Mouse (Mus musculus) embryonic stem cell, embryonic (primary cell): ENCODE measurements around the gene Kalrn.

Source experiments
- CTCF ChIA-PET, 4 experiments: fragments of 300-600 bp in 2 of 4; fragments of 350-600 bp in 2 of 4; sonication (Branson Sonifier 250); formaldehyde crosslinking; loops; one replicate each; lab custom pipeline; 2022; ENCODE audit warnings: inconsistent platforms in 2 of 4; lab: Charles Lee
- POLR2A ChIA-PET, 4 experiments: fragments of 300-600 bp in 2 of 4; fragments of 350-600 bp in 2 of 4; sonication (Branson Sonifier 250); formaldehyde crosslinking; loops; one replicate each; lab custom pipeline; 2022; ENCODE audit warnings: antibody characterized with exemption in 4 of 4, inconsistent platforms in 1 of 4; lab: Charles Lee

Gene Kalrn

GRCm38 (mm10) chr16:34017241-34017640 lies 556.1 kb downstream of the Kalrn start:
- POLR2A ChIA-PET = interaction anchor here in 2 of 4 experiments (0.5 to 1.7 kb wide), 2 partner anchors 9 to 59 kb away, joined by 3 read pairs; no protein-coding TSS in a partner anchor
- CTCF ChIA-PET = no interaction called here

DNA sequence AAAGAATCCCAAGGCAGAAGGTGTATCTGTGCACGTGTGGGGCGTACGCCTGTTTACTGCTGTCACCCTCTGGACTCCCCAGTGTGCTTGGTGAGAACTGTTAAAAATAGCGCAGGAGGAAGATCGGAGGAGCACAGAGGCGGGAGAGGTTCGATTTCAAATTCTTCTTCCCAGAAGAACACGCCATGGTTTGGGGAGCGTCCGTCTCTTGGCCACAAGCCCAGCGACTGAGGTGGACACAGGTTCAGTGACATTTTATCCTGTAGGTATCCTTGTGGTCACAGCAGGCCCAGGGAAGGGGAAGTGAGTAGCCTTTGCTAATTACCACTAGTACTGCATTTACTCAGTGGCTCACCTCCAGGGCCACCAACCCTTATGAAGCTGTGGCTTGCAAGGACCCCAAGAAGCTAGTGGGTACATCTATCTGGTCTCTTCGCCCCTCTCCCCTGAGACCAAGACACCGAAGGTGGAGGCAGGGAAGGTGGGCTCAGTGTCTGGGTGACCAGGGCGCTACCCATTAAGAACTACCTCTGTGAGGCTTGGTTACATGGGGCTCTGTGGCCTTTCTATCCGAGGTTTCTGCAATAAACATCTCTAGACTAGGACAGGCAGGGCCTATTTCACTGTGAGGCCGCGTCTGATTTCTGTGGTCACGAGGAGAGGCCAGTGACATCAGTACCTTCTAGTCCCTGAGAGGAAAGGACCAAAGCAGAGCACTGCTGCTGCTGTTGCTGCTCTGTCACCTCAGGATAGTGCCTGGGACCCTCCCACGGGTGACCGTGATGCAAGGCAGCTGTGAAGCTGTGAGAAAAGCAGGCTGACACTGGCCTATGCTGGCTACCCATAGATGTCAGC lies 561.1 kb downstream of the Kalrn start:
- POLR2A ChIA-PET = no interaction called here
- CTCF ChIA-PET = interaction anchor here in 3 of 4 experiments (0.5 to 0.9 kb wide), 3 partner anchors 71 to 1490 kb away, joined by 3 to 4 read pairs (median 4); no protein-coding TSS in a partner anchor

- CTCF ChIA-PET = interaction anchor here in 3 of 4 experiments (0.5 to 1.3 kb wide), 8 partner anchors 10 to 124 kb away, joined by 3 to 7 read pairs (median 4); no protein-coding TSS in a partner anchor
- POLR2A ChIA-PET = no interaction called here
These were observed 563.8 kb downstream of the Kalrn start for GRCm38 (mm10) chr16:34009567-34009966.

- ChIA-PET POLR2A (interaction anchor here in 1 of 4 experiments (0.6 to 1.4 kb wide), 2 partner anchors 11 to 63 kb away, joined by 3 read pairs; no protein-coding TSS in a partner anchor), CTCF (interaction anchor here in 3 of 4 experiments (0.6 to 1.0 kb wide), 3 partner anchors 91 to 185 kb away, joined by 3 to 6 read pairs (median 3); no protein-coding TSS in a partner anchor)
These were observed 567.3 kb downstream of the Kalrn start for GRCm38 (mm10) chr16:34005986-34006385.

DNA sequence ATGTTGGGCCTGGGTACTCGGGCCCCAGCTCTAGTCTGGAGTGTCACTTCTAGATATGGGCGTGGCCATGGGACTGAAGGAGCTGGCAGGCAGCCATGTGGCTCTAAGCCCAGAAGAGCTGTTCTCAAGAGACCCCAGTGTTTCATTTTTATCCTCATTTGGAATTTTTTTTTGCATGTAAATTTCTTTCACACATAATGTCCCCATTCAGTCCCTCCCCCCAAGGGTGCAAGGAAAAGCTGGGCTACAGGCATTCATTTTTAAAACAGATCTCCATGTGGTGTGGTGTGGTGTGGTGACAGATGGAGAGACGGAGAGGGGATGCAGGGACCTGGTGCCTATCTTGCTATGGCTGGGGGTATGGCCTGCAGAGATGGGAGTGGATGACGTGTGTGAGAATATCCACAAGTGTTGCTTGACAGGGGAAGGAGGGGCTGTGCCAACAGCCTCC lies 569.2 kb downstream of the Kalrn start:
- POLR2A ChIA-PET = interaction anchor here in 1 of 4 experiments (0.6 to 1.5 kb wide), 3 partner anchors 9 to 109 kb away, joined by 3 to 5 read pairs (median 3); no protein-coding TSS in a partner anchor
- CTCF ChIA-PET = interaction anchor here in 3 of 4 experiments (1.0 to 2.3 kb wide), 8 partner anchors 9 to 183 kb away, joined by 3 to 7 read pairs (median 4); no protein-coding TSS in a partner anchor

GRCm38 (mm10) chr16:34003566-34004127 lies 569.7 kb downstream of the Kalrn start:
- POLR2A ChIA-PET = interaction anchor here in 1 of 4 experiments (1.4 to 1.5 kb wide), 2 partner anchors 8 to 109 kb away, joined by 3 to 5 read pairs; no protein-coding TSS in a partner anchor
- CTCF ChIA-PET = interaction anchor here in 3 of 4 experiments (1.0 to 2.3 kb wide), 8 partner anchors 8 to 183 kb away, joined by 3 to 7 read pairs (median 4); no protein-coding TSS in a partner anchor

DNA sequence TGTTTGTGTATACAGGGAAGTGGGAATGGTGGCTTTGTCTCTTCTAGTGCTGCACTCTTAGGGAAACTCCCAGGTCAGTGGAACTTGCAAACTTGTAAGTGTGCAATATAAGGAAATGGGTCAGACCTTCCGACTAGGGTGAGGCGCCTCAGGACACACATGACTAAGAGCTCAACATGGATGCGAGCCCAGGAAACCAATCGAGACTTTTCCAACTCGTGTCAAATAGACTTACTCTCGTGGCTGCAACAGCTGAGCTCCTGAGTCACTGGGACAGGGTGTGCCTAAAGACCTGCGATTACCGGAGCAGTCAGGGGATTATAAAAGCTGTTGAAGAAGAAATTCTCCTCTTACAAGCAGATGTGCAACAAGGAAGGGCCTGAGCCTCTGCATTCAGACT lies 572.6 kb downstream of the Kalrn start:
- POLR2A ChIA-PET = interaction anchor here in 2 of 4 experiments (1.0 to 1.9 kb wide), 6 partner anchors 16 to 115 kb away, joined by 3 to 8 read pairs (median 4); no protein-coding TSS in a partner anchor
- CTCF ChIA-PET = interaction anchor here (0.6 to 5.0 kb wide), 12 partner anchors 9 to 293 kb away, joined by 3 to 49 read pairs (median 4); no protein-coding TSS in a partner anchor

- POLR2A ChIA-PET = interaction anchor here in 3 of 4 experiments (0.7 to 1.9 kb wide), 13 partner anchors 17 to 176 kb away, joined by 3 to 8 read pairs (median 3); no protein-coding TSS in a partner anchor
- CTCF ChIA-PET = interaction anchor here (0.9 to 5.0 kb wide), 21 partner anchors 11 to 186 kb away, joined by 3 to 49 read pairs (median 4); partner anchors contain the start of gene Itgb5 (in 1 of the 4)
These were observed 573.9 kb downstream of the Kalrn start for GRCm38 (mm10) chr16:33999388-33999787.

DNA sequence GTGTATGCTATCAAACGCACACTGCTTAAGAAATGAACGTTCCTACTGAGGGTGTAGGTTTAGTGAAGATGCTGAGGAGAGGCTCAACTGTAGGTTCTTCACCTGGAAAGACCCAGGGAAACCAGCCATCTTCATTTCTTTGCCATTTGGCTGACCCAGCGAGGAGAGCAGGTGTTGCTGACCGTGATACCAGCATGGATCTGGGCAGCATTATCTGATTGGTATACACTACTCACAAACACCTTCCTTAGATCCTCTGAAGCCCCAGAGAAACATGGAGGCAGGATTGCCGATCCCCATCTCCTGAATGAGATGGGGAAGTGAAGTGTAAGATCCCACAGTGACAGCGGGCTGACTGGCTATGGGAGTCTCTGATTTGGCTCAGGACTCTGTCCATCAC lies 575.3 kb downstream of the Kalrn start:
- ChIA-PET CTCF (interaction anchor here in 2 of 4 experiments (1.4 to 5.0 kb wide), 2 partner anchors 115 kb away, joined by 6 to 49 read pairs; no protein-coding TSS in a partner anchor), POLR2A (no interaction called here)

DNA sequence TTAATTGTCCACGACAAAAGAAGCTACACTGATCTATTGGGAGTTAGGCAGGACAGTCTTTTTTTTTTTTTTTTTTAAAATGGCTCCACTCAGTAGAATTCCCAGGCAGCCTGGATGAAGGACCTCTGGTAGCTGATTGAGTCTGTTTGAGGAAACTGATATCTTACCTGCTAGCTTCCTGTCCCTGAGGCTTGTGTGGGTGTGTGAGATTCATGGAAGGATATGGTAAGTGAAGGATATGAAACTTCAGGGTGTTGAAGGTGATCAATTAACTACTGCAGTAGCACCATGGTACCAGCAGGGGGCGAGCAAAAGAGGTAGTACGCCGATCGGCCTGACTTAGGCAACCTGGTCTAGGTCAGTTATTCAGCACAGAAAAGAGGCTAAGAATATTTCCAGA lies 577.3 kb downstream of the Kalrn start:
- POLR2A ChIA-PET = interaction anchor here in 2 of 4 experiments (0.6 to 1.8 kb wide), 10 partner anchors 8 to 1074 kb away, joined by 3 to 6 read pairs (median 3); partner anchors contain the start of gene Umps (in 1 of the 2)
- CTCF ChIA-PET = interaction anchor here in 3 of 4 experiments (0.5 to 2.1 kb wide), 9 partner anchors 8 to 422 kb away, joined by 3 to 12 read pairs (median 6); no protein-coding TSS in a partner anchor

- CTCF ChIA-PET = interaction anchor here in 3 of 4 experiments (0.5 to 2.1 kb wide), 9 partner anchors 9 to 422 kb away, joined by 3 to 12 read pairs (median 6); no protein-coding TSS in a partner anchor
- POLR2A ChIA-PET = interaction anchor here in 2 of 4 experiments (0.6 to 2.0 kb wide), 15 partner anchors 8 to 1075 kb away, joined by 3 to 7 read pairs (median 3); partner anchors contain the start of gene Umps (in 2 of the 2)
These were observed 577.8 kb downstream of the Kalrn start for GRCm38 (mm10) chr16:33995496-33995895.

- ChIA-PET POLR2A (interaction anchor here in 3 of 4 experiments (0.6 to 2.0 kb wide), 12 partner anchors 7 to 101 kb away, joined by 3 to 7 read pairs (median 3); partner anchors contain the start of gene Umps (in 1 of the 3)), CTCF (interaction anchor here (0.8 to 2.1 kb wide), 8 partner anchors 10 to 507 kb away, joined by 3 to 8 read pairs (median 5); no protein-coding TSS in a partner anchor)
These were observed 579.0 kb downstream of the Kalrn start for GRCm38 (mm10) chr16:33994321-33994720.

DNA sequence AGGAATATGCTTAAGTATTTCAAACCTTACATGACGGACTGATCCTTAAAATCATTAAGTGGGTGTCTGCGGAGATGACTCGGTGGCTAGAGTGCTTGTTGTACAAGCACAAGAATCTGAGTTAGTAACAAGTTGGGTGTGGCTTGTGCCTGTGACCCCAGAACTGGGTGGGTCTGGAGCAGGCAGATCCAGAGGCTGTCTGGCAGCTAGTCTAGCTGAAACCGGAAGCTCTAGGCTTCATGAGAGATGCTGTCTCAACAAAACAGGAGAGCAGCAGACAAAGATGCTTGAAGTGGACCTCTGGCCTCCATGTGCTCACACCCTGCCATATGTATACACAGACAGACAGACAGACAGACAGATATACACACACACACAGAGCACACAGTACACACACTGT lies 582.6 kb downstream of the Kalrn start:
- ChIA-PET POLR2A (interaction anchor here in 1 of 4 experiments (1.1 kb wide), 1 partner anchor 10 kb away, joined by 4 read pairs; no protein-coding TSS in a partner anchor), CTCF (interaction anchor here in 2 of 4 experiments (0.6 to 1.0 kb wide), 2 partner anchors 146 to 170 kb away, joined by 3 to 5 read pairs; no protein-coding TSS in a partner anchor)

DNA sequence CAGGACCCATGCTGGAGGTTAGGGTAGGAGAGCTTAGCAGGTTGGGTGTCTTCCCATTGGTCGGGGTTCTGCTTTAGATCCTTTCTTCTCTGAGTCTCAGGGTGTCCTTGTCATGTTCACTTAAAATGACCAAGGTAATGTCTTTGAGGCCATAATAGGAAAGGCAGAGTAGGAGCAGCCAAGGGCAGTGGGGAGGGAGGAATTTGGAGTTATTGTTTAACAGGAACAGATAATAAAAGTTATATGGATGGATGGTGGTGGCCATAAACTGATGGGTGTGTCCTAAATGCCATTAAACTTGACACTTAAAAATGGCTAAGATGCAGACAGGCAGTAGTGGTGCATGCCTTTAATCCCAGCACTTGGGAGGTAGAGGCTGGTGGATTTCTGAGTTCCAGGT lies 584.2 kb downstream of the Kalrn start:
- POLR2A ChIA-PET = interaction anchor here in 3 of 4 experiments (0.7 to 2.4 kb wide), 10 partner anchors 9 to 98 kb away, joined by 3 to 26 read pairs (median 4); partner anchors contain the start of gene Umps (in 1 of the 3)

DNA sequence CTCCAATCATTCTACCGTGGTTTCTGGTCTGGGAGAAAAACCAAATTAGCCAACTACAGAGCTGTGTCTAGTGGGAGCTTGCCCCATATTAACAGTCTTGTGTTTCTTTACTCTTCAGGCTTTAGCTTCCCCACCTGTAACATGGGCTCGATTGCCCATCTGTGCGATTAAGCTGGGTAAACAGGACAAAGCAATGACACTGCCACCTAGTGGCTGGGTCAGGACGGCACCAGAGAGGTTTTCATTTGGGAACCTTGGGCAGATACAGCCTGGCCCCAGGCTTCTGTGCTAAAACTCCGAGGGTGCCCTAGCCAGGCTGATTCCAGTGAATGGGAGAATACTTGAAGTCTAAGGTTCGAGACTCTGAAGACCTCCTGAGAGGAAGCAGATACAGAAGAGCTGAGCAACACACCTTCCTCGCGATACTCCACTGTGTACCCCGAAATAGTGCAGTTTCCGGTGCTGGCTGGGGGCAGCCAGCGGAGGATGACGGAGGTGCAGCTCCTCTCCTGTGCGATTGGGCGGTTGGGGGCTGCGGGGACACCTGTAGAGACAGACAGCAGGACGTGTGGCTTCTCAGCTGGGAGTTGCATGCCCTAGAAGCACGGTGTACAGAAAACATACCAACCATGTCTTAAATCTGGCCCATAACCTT lies 584.8 kb downstream of the Kalrn start:
- ChIA-PET CTCF (interaction anchor here (0.6 to 2.7 kb wide), 58 partner anchors 8 to 803 kb away, joined by 3 to 21 read pairs (median 4); partner anchors contain the start of genes Umps (in 2 of the 4), Itgb5 (in 1 of the 4) and Osbpl11 (in 1 of the 4)), POLR2A (interaction anchor here (0.6 to 2.4 kb wide), 18 partner anchors 9 to 558 kb away, joined by 3 to 26 read pairs (median 4); partner anchors contain the start of gene Umps (in 2 of the 4))

More for the DNA sequence above, 584.2 kb downstream of the Kalrn start:
- CTCF ChIA-PET = interaction anchor here (1.0 to 2.7 kb wide), 23 partner anchors 9 to 244 kb away, joined by 3 to 17 read pairs (median 5); partner anchors contain the start of gene Umps (in 1 of the 4)

GRCm38 (mm10) chr16:33986993-33987392 lies 586.3 kb downstream of the Kalrn start:
- CTCF ChIA-PET = interaction anchor here in 3 of 4 experiments (0.7 to 2.7 kb wide), 9 partner anchors 10 to 166 kb away, joined by 3 to 17 read pairs (median 5); no protein-coding TSS in a partner anchor
- POLR2A ChIA-PET = interaction anchor here in 2 of 4 experiments (0.6 to 2.4 kb wide), 4 partner anchors 8 to 30 kb away, joined by 5 to 26 read pairs (median 6); partner anchors contain the start of gene Umps (in 1 of the 2)
